Mouse (Mus musculus) CD4-positive helper T cell, adult 2 months (primary cell): ENCODE measurements around the gene Osbpl3.

ENCODE experiments used
- DNase-seq: peaks from one replicate; pipeline ENCODE4 v3.0.0-alpha.2; 2012; ENCODE audit warnings: low read depth, missing footprints, low spot score

The Osbpl3 gene

DNA sequence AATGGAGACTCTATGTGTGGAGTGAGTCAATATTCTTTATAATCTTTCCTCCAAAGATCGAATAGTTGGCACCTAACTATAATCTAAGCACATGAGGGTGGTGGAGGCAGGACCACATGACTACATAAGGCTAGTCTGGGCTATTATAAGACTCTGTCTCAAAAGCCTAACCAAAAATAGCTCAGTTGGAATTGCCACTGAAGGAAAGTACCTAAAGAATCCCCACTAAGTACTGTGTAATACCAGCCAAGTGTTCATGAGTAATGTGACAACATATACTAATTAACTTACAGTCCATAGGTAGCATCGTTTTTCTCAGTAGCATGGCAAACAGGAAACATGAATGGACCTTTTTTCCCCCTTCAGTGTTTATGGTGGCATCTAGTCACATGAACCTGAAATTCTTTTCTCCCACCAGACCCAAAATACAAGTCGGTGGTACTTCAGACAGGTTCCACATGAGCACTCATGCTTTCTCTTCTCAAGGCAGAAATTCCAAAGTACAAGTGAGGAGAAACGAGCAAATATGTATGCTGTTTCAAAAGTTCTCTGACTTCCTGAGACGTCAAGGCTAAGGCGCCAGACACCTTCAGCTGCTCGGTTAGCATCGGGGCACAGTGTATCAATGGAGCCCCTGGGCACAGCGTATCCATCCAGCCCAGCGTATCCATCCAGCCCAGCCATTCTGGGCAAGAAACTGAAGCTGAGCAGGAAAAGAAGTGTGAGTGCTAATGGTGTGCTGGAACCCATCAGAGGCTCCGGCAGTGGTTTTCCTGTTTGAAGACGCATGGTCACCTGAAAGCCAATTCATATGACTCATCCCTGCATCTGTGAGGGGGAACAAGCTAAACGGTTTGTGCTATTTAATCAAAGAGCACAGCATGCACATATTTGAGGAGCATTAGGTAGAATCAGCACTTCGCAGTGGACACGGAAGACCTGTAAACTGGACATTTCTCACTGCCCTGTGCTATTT is 120.9 kb downstream of the Osbpl3 start:
- DNase-seq: no peak

DNA sequence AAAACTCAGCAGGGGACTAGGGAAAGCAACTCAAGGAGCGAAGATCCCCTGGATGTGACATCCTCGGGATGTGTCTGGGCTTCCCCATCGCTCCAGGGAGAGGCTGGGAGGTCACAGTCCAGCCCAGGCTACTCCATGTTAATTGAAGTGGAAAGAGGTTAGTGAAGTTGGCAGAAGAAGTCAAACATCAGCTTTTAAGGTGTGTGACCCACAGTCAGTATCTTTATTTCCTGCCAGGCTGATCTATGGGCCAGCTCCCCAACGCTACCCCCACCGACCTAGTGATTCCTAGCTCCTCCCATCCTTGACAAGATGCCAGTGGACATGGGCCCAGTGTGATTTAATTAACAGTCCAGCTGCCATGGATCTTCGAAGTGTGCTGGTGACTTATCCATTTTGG is 122.7 kb downstream of the Osbpl3 start:
- no peak for DNase-seq

DNA sequence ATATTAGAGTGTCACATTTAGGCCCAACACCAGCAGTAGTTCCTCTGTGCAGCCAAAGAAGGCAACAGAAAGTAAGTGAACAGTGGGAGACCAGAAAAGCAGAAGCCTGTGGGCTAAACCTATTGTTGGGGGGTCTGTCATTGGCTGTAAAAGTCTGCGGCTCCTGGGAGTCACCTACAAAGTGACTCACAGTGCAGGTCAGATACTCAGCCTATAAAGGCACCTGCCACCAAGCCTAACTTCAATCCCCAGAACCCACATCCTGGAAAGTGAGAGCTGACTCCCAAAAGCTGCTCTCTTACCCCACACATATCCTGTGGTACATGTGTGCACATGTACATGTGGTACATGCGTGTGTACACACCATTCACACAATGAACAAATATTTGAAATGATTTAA is 124.5 kb downstream of the Osbpl3 start:
- DNase-seq: peak; percentile 15

DNA sequence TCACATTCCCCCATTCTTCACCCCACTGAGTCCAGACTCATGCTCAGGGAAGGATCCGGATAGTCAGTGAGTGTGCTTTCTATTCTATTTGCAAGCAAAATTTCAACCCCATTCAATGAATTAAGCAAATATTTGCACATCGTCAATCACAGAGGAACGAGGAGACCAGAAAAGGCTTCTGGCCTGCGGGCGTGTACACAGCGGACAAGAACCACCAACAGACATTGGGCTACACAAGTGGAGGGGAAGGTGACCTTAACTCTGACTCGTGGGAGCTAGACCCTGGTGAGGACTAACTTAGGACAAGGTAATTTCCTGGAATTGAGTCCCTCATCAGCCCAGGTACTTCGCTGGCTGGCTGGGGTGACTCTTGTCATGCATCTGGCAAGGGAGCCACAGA is 126.6 kb downstream of the Osbpl3 start:
- DNase-seq: no peak

DNA sequence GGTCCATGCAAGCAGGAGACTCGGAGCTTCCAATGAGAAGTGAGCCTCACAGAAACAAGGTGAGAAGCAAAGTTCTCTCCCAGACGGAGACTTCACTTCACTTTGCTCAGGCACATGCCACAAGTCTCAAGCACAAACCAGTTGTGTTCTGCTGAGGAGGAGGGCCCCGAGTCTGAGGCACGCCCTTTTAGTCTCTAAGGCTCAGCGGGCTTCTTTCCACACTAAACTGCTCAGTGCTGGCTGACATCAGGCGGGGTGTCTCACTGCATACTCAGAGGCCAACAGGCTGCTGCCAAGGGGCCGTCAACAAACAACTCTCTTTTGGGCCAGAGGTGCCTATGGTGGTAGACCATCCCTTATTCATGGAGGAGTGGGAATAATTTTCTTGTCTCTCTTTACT is 127.1 kb downstream of the Osbpl3 start:
- no peak for DNase-seq

DNA sequence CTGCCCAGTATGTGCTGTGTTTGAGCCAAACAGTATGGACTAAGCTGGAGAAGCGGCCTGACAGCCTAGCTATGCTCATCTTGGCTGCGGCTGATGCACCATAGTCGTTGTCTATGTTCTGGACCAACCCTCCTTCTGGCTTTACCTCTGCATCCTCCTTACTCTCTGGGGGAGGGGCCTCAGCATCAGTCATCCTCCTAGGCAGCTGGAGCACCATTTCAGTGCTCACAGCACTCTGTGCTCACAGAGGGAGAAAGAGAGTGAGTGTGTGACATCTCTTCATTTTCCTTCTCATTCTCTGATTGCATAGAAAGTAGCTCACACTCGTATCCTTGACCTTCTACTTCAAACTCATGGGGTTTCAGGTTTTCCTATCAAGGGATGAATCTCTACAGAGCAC is 129.8 kb downstream of the Osbpl3 start:
- no peak for DNase-seq

DNA sequence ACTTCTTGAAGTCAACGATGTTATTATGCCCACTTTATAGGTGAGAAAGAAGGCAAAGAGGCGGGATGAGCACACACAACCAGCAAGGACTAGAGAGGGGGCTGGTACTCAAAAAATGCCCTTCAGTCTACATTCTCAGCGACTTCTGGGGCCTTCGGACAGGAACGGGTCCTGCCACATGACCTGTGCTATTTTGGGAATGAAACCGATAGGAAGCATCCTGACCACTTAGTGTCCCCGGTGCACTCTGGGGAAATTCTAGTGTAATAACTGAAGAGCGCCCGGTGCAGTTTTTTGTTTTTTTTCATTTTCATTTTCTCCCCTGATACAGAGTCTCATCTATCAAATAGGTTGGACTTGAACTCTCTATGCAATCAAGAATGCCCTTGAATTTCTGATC is 130.5 kb downstream of the Osbpl3 start:
- DNase-seq: no peak

DNA sequence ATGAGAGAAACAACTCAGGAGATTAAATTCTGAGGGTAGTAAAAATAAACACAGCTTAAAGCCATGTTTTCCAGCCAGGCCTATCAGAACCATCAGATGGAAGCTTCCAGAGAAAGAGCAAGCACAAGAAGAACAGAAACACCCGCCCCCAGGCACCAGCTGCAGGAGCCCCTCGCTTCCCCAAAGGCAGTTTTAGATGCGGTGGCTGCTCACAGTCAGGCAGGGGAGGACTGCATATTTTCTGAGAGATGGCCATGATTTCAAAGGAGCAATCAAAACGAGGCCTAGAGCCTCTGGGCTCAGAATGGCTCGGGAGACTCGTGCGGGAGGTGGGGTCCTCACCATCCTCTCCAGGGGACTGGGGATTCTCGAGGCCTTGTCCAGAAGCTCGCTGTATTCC is 133.4 kb downstream of the Osbpl3 start:
- DNase-seq: no peak

DNA sequence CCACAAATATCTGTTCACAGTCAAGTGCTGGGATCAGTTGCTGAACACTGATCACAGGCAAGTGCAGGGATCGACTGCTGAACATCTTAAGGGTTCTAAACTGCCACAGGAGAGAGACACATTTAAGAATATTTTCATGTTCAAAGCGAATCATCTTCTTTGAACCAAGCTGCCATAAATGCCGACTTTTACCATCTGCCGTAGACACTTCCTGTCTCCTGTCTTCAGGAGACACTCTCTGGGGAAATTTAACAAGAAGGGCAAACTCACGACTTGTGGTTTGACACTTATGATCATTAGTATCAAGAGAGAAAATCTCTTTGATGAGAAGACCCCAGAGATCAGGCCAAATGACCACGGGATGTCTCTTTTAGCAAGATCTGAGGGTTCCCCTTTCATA is 134.3 kb downstream of the Osbpl3 start:
- DNase-seq: peak; percentile 26

DNA sequence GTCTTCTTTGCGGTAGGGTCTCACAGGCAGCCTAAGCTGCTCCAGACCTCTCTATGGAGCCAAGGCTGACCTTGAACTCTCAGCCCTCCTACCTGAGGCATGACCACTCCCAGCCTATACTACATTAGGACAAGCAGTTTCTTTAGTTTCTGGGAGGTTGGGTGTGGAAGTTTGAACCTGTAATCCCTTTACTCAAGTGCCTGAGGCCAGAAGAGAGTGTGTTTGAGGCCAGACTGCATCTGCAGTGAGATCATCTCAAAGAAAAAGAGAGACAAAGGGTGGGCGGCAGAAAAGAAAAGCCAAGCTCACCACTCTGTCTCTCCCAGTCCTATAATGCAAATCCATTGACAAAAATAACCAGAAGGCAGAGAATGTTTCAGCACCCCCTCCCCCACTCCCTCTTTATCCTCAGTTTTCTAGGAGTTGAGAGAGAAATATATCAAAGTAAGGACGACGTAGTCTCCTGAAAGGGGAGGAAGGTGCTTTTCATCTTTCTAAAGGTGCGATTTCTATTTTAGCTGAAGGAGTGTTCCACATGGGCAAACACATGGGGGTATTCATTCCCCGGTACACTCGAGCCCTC is 137.3 kb downstream of the Osbpl3 start:
- no peak for DNase-seq

DNA sequence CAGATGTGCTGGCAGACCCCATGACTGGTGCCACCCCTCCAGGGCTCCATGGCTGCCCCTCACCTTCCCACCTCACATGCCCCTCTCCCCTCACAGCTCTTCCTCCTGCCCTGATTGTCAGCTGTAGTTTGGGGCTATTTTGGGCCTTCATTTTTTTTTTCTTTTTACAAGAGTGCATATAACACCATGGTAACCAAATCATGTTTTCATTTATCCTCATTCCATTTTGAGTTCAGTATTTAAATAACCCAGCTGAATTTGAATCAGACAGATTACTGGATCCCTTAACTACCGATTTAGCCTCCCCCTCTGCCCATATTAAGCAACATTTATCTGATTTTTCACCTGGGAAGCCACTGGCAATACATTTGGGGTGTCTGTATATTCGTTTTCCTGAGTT is 137.9 kb downstream of the Osbpl3 start:
- no peak for DNase-seq

DNA sequence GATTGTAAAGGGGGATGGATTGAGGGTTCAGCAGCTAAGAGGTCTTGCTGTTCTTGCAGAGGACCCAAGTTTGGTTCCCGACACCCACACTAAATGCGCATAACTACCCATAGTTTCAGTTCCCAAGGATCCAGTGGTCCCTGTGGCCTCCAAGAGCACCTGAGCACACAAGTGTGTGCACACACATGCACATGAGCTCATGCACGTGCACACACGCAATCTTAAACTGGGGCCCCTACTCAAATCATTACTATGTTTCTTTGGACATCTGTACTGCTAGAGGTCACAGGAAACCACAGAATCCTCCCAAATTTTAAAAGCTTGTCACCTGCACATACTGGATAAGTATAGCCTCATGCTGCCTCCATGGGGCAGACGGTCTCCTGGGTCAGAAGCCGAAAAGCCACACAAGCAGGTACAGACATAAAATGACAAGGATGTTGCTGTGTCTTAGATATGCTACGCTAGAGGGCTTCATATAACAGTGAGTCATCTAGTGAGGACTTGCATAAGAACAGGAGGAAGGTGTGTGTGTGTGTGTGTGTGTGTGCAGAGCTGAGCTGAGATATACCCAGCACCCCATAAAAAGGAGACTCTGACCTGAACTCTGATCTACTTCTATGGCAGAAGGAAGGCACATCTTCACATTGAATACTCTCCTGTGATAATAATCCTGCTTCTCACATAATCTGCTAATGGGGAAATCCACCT is 139.1 kb downstream of the Osbpl3 start:
- DNase-seq: peak; percentile 39

DNA sequence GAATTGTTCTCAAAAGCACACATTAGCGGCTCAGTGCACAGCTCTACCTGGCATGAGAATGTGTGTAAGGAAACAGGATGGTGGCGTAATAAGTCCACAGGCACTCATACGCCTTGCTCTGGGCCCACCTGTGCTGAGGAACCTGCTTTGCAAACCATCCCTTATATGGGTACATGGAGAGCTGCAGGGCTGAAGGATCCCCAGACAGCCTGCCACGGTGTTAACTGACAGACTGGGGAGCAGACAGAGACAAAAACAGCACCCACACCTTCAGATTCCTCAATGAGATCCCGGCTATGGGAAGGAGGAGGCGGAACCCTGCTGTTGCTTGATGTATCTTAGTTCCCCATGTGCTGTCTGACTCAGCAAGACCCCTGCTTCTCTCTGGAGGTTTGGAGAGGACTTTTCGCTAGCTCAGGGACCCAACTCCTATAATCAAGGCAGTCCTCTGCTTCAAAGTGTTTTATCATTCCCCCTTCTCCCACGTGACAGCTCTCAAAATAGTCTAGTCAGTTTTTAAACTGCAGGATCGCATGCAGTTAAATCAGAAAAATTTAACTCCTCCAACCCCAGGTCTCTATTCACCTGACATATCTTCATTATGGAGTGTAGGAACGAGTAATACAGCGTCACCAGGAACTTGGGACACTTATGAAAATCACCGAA is 141.5 kb downstream of the Osbpl3 start:
- DNase-seq: no peak

DNA sequence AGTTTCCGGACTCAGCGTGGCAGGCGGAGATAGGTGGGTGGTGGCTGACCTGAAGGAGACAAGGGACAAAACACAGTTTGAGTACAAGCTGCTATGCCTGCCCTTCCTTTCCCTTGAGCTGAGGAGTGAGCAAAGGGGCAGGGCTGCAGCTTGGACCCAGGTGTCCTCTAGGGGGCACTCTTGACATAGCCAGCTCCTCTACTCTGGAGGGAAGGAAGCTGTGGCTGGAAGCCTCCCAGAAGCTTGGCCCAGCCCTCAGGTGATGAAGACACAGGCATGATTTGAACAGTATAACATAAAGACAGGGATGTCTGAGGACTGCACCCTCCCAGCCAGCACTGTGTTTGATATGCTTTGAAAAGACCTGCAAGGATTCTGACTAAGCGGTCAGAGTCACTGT is 143.4 kb downstream of the Osbpl3 start:
- DNase-seq: peak; percentile 73

DNA sequence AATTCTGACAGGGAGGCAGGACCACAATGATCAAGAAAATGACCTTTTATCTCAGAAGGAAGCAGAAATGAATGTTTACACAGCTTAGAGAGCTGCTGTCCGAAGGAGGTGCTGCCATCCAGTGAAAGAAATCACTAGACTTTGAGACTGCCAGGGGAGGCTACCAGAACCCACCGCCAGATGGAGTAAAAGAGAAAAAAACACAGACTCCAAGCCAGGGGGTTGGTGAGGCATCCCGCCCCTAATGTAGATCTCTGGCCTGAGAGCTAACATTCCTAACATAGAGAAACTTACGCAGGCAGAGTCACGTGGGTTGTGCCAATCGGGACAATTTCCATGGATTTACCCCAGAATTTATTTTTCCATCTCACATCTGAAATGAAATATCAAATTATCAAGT is 147.0 kb downstream of the Osbpl3 start:
- DNase-seq: no peak

DNA sequence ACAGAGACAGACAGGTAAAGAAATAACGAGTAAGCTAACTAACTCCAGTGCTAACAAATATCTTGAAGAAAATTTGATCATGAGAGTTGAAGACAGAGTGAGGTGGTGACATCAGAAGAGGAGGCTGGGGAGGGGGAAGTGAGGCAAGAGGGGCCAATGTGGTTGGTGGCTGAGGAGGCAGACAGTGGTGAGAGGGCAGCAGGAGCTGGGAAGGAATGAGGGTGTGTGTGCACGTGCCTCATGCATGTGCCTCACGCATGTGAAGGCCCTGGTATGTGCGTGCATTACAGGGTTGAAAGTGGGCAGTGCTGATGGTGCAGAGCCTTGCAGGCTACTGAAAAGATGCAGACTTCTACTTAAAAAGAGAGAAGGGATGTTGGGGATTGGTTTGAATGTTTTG is 149.4 kb downstream of the Osbpl3 start:
- DNase-seq: no peak

DNA sequence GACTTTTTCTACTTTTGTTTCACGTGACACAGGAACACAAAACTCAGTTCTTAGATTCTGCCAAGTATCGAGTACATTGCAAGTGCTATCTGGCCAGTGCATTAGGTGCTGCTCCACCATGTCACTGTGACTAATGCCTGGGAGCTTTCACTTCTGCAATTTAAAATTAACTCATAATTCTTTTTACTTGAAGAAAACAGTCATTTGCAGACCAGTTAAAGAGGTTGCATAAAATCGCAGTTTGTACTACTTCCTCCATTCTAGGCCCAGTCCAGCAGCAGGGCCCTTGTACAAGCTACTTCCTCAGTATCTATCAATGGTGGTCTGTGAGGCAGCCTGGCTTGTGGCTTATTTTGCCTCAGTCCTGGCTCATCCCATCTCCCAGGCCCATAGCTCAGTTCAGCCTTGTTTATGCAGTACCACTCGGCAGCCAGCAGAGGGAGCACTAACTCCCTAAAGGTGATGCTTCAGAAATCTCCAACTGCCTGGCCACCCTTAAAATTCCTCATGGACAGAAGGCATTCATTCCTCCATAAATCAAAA is 151.0 kb downstream of the Osbpl3 start:
- DNase-seq: peak; percentile 49

DNA sequence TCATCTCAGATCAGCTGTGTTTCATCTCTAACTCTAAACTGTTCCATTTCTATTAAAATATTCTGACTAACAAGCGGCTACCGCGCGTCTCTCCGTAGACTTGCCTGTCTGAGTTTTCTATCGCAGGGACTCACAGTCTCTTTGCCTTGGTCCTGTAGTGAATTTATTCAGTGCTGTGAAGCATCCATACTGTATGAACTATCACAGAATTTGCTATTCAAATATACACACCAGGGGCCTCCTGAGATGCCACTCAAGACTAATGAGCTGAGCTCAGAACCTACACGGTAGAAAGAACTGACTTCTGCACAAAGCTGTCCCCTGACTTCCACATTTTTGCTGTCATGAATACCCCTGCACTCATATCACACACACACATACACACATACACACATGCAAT is 154.9 kb downstream of the Osbpl3 start:
- DNase-seq: no peak

DNA sequence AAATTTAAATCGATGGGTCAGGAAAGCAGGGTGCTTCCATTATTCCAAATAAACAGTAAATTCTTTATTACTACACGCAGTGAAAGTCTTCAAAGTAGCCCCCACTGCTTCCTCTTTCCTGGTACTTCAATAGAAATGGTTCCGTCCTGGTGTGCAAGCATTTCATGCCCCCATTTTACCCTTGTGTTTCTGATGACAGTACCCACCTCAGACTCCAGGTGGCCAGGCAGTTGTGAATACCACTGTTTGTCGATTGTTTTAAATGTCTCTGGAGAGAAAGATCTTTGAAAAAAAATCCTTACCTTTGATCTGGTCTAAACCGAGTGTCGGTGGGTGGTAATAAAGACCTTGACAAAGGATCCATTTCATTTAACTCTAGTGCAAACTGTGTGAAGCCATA is 155.4 kb downstream of the Osbpl3 start:
- no peak for DNase-seq

DNA sequence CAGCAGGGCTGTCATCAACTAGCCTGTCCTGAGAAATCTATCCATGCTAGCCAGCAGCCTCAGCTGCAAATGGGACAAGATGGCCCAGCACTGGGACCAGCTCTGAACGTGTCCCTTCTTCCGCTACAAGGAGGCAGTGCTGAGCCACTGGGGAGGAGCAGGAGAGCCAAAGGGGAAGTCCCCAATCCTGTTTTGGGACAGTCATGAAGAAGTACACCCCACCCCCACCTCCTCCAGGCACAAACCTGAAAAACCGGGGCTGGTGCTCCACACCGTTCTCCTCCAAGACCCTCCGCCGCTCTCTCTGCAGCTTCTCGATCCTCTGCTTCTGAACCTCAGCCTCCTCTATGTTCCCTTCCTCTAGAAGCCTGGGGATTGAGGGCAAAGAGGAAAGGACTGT is 156.9 kb downstream of the Osbpl3 start:
- no peak for DNase-seq

DNA sequence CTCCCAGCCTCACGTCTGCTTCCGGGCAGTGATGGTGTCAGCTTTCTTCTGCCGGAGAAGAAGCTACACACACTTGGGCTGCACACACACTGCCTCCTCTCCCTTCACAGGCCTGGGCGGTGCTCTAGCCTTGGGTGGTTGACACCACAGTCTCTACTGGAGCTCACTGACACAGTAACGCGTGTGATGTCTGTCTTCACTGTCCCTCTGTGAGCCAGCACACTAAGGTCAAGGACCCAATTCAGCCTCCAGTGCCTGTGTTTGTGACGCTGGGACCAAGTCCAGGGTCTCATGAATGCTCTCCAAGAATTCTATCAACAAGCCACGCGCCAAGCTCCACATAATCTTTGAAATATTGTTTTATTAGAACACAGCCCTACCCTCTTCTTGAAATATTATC is 158.3 kb downstream of the Osbpl3 start:
- no peak for DNase-seq

DNA sequence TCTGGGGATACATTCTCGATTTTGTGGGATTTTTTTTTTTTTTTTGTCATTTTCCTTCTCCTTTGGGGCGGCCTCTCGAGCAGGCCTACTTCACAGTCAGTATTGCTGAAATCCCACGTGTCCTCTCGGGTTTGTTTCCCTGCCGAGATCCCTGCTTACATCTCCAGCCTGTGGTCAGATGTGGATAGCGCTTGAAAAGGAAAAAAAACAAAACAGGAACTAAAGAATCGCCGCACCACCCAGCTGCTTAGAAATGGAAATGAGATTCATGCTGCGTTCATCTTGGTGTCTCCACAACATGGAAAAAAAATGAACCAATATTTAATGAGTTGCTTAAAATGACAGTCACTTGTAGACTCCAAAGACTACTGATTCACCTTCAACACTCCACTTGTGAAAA is 160.9 kb downstream of the Osbpl3 start:
- no peak for DNase-seq
